Mouse (Mus musculus) heart, adult 2 months (tissue): ENCODE data around the gene Kcnk18. TPM values are rescaled to one million over a fixed set of nuclear protein-coding genes. Genes with fewer than 3 reads are reported as not detected.
A peak's percentile ranks its signal among the peaks of the same experiment; 100 is the strongest.

Experiments
- DNase-seq, 2 experiments: peaks; one replicate each; pipeline ENCODE4 v3.0.0; 2021
- H3K27ac ChIP-seq: fragments of 200-600 bp; 2 replicates; pipeline ENCODE4 v1.8.1; 2022
- H3K27me3 ChIP-seq: fragments of 200-500 bp; 2 replicates; pipeline ENCODE4 v1.6.1; 2012; ENCODE audit warnings: mild to moderate bottlenecking, low read length, inconsistent platforms, mixed read lengths; ENCODE audit not compliant: control insufficient read depth, insufficient read depth
- H3K36me3 ChIP-seq: fragments of 200-500 bp; 2 replicates; pipeline ENCODE4 v1.6.1; 2012; ENCODE audit warnings: low read length, inconsistent platforms; ENCODE audit not compliant: control insufficient read depth, insufficient read depth
- H3K4me1 ChIP-seq: fragments of 200-500 bp; 2 replicates; pipeline ENCODE4 v1.6.1; 2011; ENCODE audit warnings: low read length; ENCODE audit not compliant: control insufficient read depth, insufficient read depth
- H3K4me3 ChIP-seq: fragments of 200-600 bp; 2 replicates; pipeline ENCODE4 v1.8.1; 2022
- H3K79me2 ChIP-seq: fragments of 200-500 bp; replicated peaks from 2 replicates; pipeline ENCODE4 v1.6.1; 2012; ENCODE audit warnings: mild to moderate bottlenecking, inconsistent platforms, low read length, moderate library complexity, mixed read lengths; ENCODE audit not compliant: control insufficient read depth, insufficient read depth
- H3K9ac ChIP-seq: fragments of 200-500 bp; 2 replicates; pipeline ENCODE4 v1.6.1; 2012; ENCODE audit warnings: low read depth, mild to moderate bottlenecking, control low read depth, inconsistent platforms, low read length, mixed read lengths
- CTCF ChIP-seq: fragments of 200-600 bp; IDR thresholded peaks from 2 replicates; pipeline ENCODE4 v1.8.1; 2022; ENCODE audit warnings: antibody characterized with exemption, mild to moderate bottlenecking, moderate library complexity
- EP300 ChIP-seq: fragments of 200-500 bp; IDR thresholded peaks from 2 replicates; pipeline ENCODE4 v1.6.1; 2011; ENCODE audit warnings: low read depth, low read length, control low read depth; ENCODE audit not compliant: insufficient read depth
- POLR2A ChIP-seq: fragments of 200-500 bp; IDR thresholded peaks from 2 replicates; pipeline ENCODE4 v1.6.1; 2011; ENCODE audit warnings: mild to moderate bottlenecking, low read depth, low read length, control low read depth; ENCODE audit not compliant: insufficient read depth
- WGBS: fragments of 180-500 bp; shearing (Covaris S2); methylation state at CpG from one replicate; pipeline ENCODE4 v1.1.7; 2018; 5-methylcytosine and 5-hydroxymethylcytosine counted together
- intact Hi-C: fragments of 180-260 bp; cut with DNase I; formaldehyde crosslinking; loops from one replicate; pipeline ENCODE4 v1.15.1; 2025
- polyA plus RNA-seq: library from polyadenylated mRNA; depleted of rRNA; stranded (reverse); fragments of >200 nt; gene quantifications from 2 replicates; pipeline ENCODE4 v1.2.3, GENCODE M21; 2012
- total RNA-seq, 2 experiments: library from RNA; stranded (reverse); gene quantifications; 2 replicates each; pipeline ENCODE4 v1.2.3; 2021

Kcnk18 gene
- total and polyA plus RNA-seq, 3 experiments = not detected

- H3K9ac ChIP-seq = no peak overlapping the region
- peaks cover 10% of the 10 kb centered on the region for H3K27me3 ChIP-seq
- intact Hi-C loops = loop anchor here (1.0 to 5.0 kb wide), 2 partner anchors 287 to 391 kb away; no protein-coding TSS in a partner anchor
These were observed 20.9 kb upstream of the Kcnk18 start for GRCm38 (mm10) chr19:59198161-59198560.

DNA sequence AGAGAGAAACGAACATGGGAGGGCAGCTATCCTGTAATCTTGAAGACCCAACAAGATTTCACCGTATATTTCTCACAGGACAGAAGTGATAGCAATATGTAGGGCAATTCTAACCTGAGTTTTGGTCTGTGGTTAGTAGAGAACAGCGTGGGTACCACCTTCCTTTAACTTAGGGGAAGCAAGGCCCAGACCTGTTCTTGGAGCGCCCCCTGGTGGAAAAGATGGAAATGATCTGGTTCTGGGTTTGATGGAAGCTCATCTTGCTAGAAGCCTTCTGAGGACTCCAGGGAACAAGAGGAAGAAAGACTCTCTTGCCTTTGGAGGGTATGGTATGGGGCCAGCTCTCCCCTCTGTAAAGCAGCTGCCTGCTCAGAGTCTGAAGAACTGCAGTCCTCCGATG lies 10.5 kb upstream of the Kcnk18 start:
- Histone ChIP-seq H3K27ac (no peak overlapping the region), H3K27me3 (no peaks in the 10 kb centered on the region), H3K79me2 (no peaks in the 10 kb centered on the region), H3K4me3 (no peak overlapping the region), H3K9ac (no peak overlapping the region), H3K4me1 (no peaks in the 10 kb centered on the region), H3K36me3 (no peaks in the 10 kb centered on the region)
- peak; percentile 27 to 59 for DNase-seq
- whole genome bisulfite sequencing = 29% methylated on average over 5 of the region's 5 CpGs
- TF ChIP-seq CTCF = peak; percentile 84
- no peak for TF ChIP-seq EP300
- intact Hi-C loops = loop anchor here (5.0 kb wide), 1 partner anchor 446 kb away; no protein-coding TSS in a partner anchor

More at GRCm38 (mm10) chr19:59198161-59198560, 20.9 kb upstream of the Kcnk18 start:
- H3K27ac ChIP-seq = no peak overlapping the region
- H3K4me1 ChIP-seq = no peaks in the 10 kb centered on the region
- peak; percentile 43 to 71 for DNase-seq
- 33% methylated on average over 7 of the region's 7 CpGs for WGBS
- H3K36me3 ChIP-seq = no peaks in the 10 kb centered on the region
- no peak overlapping the region for H3K4me3 ChIP-seq
- no peaks in the 10 kb centered on the region for H3K79me2 ChIP-seq
- TF ChIP-seq POLR2A (no peak), CTCF (peak; percentile 87)

DNA sequence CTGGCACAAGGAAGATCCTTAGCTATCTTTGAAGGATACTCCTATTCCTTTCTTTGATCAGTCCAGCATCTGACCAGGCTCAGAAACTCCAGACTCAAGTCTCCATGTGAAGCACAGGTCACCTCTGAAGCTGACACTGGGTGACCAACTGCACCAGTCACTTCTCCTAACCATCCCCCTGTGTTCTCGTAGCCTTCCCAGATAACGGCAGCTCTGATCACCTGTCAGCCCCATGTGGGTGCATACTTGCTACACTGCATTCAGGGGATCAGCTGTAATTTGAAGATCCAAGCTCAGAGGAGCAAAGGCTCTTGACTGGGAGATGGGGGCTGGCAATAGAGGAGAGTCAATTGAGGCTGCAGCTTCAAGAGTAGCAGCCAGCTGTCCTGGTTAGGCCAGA lies 10.0 kb upstream of the Kcnk18 start:
- Histone ChIP-seq H3K4me1 (no peaks in the 10 kb centered on the region), H3K9ac (no peak overlapping the region), H3K36me3 (no peaks in the 10 kb centered on the region), H3K27me3 (no peaks in the 10 kb centered on the region), H3K79me2 (no peaks in the 10 kb centered on the region), H3K4me3 (no peak overlapping the region), H3K27ac (no peak overlapping the region)
- intact Hi-C loops = loop anchor here (5.0 kb wide), 1 partner anchor 447 kb away; no protein-coding TSS in a partner anchor
- DNase-seq = no peak
- 49% methylated on average over 2 of the region's 2 CpGs for WGBS
- TF ChIP-seq CTCF (no peak), EP300 (no peak), POLR2A (no peak)

DNA sequence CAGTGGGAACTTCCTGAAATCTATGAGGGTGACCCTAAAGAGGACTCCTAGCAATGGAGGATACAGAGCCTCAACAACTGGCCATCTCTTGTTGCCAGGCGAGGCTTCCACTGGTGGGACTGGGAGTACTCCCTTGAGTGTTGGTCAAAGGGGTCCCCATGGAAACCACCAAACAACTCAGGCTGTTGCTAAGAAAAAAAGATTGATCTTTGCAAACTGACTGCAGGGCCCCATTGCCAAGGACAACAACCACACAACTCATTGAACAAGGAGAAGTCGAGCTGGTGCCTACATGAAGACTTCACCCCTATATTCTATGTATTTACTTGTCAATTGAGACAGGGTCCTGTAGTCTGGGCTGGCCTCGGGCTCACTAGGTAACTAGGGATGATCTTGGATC lies 2.1 kb upstream of the Kcnk18 start:
- H3K36me3 ChIP-seq = no peaks in the 10 kb centered on the region
- H3K9ac ChIP-seq = no peak overlapping the region
- H3K4me3 ChIP-seq = no peak overlapping the region
- no peak for TF ChIP-seq CTCF
- TF ChIP-seq POLR2A = no peak
- TF ChIP-seq EP300 = no peak
- H3K27me3 ChIP-seq = no peaks in the 10 kb centered on the region
- no peak for DNase-seq
- no peaks in the 10 kb centered on the region for H3K79me2 ChIP-seq
- no peak overlapping the region for H3K27ac ChIP-seq
- intact Hi-C loops = no loop called here
- 69% methylated on average over 3 of the region's 3 CpGs for WGBS
- H3K4me1 ChIP-seq = no peaks in the 10 kb centered on the region

DNA sequence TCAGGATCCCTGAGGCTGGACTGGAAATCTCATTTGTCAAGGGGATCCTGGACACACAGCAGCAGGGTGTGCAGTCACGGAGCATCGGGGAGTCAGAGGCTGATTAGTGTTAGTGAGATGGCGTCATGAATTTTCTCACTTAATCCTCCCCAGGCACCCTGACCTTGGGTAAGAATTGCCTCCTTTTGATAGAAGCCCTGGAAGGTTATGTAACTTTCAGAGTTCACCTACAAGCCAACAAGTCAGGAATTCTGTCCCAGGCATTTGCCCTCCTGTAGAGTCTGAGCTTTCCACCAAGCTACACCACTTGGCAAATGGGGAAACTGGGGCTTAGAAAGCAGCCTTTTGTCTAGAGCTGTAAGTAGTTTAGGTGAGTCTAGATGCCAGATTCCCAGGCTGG lies 2.1 kb downstream of the Kcnk18 start:
- Histone ChIP-seq H3K79me2 (no peaks in the 10 kb centered on the region), H3K9ac (no peak overlapping the region), H3K27ac (no peak overlapping the region), H3K27me3 (no peaks in the 10 kb centered on the region), H3K4me3 (no peak overlapping the region), H3K4me1 (no peaks in the 10 kb centered on the region), H3K36me3 (no peaks in the 10 kb centered on the region)
- 56% methylated on average over 3 of the region's 3 CpGs for WGBS
- TF ChIP-seq EP300 (no peak), CTCF (no peak), POLR2A (no peak)
- intact Hi-C loops = no loop called here
- DNase-seq = no peak

DNA sequence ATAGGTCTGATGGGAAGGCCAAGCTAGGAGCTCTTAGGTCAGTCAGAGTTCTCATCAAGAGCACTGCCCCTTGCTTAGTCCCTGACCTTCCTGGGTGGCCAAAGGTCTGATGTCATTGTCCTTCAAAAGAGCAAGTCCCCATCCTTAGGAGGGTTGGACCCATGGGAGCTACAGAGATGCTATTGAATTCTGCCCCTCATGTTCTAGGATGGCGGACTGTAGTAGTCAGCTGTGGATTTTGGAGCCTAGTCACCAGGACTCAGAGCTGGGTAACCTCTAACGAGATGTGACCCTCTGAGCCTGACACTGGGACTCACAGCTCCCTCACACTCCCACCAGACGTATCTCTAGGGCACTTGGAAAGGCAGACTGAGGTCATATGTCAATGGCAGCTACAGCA lies 9.4 kb downstream of the Kcnk18 start:
- H3K4me1 ChIP-seq = no peaks in the 10 kb centered on the region
- intact Hi-C loops = no loop called here
- DNase-seq = no peak
- H3K27ac ChIP-seq = no peak overlapping the region
- no peak for TF ChIP-seq EP300
- TF ChIP-seq POLR2A = no peak
- 53% methylated on average over 3 of the region's 3 CpGs for WGBS
- no peaks in the 10 kb centered on the region for H3K79me2 ChIP-seq
- no peak overlapping the region for H3K4me3 ChIP-seq
- H3K9ac ChIP-seq = no peak overlapping the region
- H3K36me3 ChIP-seq = no peaks in the 10 kb centered on the region
- no peaks in the 10 kb centered on the region for H3K27me3 ChIP-seq

GRCm38 (mm10) chr19:59232786-59233185 lies 13.8 kb downstream of the Kcnk18 start:
- Histone ChIP-seq H3K4me3 (no peak overlapping the region), H3K79me2 (no peaks in the 10 kb centered on the region), H3K36me3 (no peaks in the 10 kb centered on the region), H3K27ac (no peak overlapping the region), H3K9ac (no peak overlapping the region), H3K27me3 (no peaks in the 10 kb centered on the region), H3K4me1 (no peaks in the 10 kb centered on the region)
- no peak for TF ChIP-seq EP300
- no peak for TF ChIP-seq POLR2A
- TF ChIP-seq CTCF = no peak
- peak in 1 of 2 experiments; percentile 5 for DNase-seq
- WGBS = 46% methylated on average over 5 of the region's 5 CpGs
- intact Hi-C loops = no loop called here
